34 mouse cellular contexts compared by ENCODE assay signal in genomic region chr16:65339225-65339624, GRCm38 (mm10).
"Had no signal": no experiment of that assay in that cellular context is flagged by ENCODE, and none has a peak within 500 bp of the region (broad histone marks: within the 10 kb centered on the region; RNA-seq: fewer than 3 reads in every experiment).

No protein-coding gene starts in this region.

- H3K36me3 ChIP-seq: heart, embryonic 10.5 days; heart, embryonic 12.5 days; heart, embryonic 13.5 days; heart, embryonic 15.5 days; hindbrain, embryonic 10.5 days; hindbrain, embryonic 12.5 days; hindbrain, embryonic 13.5 days; hindbrain, embryonic 15.5 days; intestine, embryonic 15.5 days; kidney, embryonic 15.5 days had no signal

- ATAC-seq: hindbrain, embryonic 16.5 days; hindbrain, postnatal 0 days; inflammation-experienced regulatory T-cells, adult 6 months; intestine, embryonic 15.5 days; intestine, embryonic 16.5 days; intestine, postnatal 0 days had no signal

- H3K27me3 ChIP-seq: heart, embryonic 12.5 days; heart, embryonic 13.5 days; heart, embryonic 15.5 days; hindbrain, embryonic 12.5 days; hindbrain, embryonic 13.5 days; hindbrain, embryonic 15.5 days; intestine, embryonic 15.5 days; kidney, embryonic 15.5 days had no signal

- H3K4me3 ChIP-seq: heart, embryonic 10.5 days; heart, embryonic 12.5 days; heart, embryonic 13.5 days; heart, embryonic 15.5 days; hindbrain, embryonic 10.5 days; hindbrain, embryonic 12.5 days; hindbrain, embryonic 13.5 days; hindbrain, embryonic 15.5 days; intestine, embryonic 15.5 days; kidney, embryonic 15.5 days; layer of hippocampus, adult 2 months; left cerebral cortex, adult 2 months had no signal

- H3K27ac ChIP-seq: heart, embryonic 10.5 days; heart, embryonic 13.5 days; heart, embryonic 15.5 days; hindbrain, embryonic 10.5 days; hindbrain, embryonic 12.5 days; hindbrain, embryonic 13.5 days; hindbrain, embryonic 14.5 days; hindbrain, embryonic 15.5 days; hindbrain, postnatal 0 days; intestine, embryonic 15.5 days; kidney, embryonic 15.5 days; kidney, postnatal 0 days; layer of hippocampus, adult 2 months; left cerebral cortex, adult 2 months had no signal

- DNase-seq: heart, postnatal 10 days; heart, postnatal 14 days; heart, postnatal 36 days; heart, postnatal 4 days; kidney, adult 11 months; kidney, adult 18-20 months; kidney, adult 8-10 months; kidney, adult 9 months; kidney, postnatal 10 days; kidney, postnatal 14 days; kidney, postnatal 25 days; kidney, postnatal 36 days; kidney, postnatal 4 days; layer of hippocampus, adult 9-11 months; layer of hippocampus, postnatal 36 days had no signal

- H3K4me1 ChIP-seq: heart, embryonic 10.5 days; heart, embryonic 12.5 days; heart, embryonic 13.5 days; heart, embryonic 15.5 days; hindbrain, embryonic 10.5 days; hindbrain, embryonic 12.5 days; hindbrain, embryonic 13.5 days; hindbrain, embryonic 15.5 days; intestine, embryonic 15.5 days; kidney, embryonic 15.5 days had no signal
